Mouse (Mus musculus) megakaryocyte-erythroid progenitor cell, adult 5-6 weeks (primary cell): ENCODE results near the gene Isca1. TPM values are rescaled to one million over a fixed set of nuclear protein-coding genes. Genes with fewer than 3 reads are reported as not detected.

Experiments
- ATAC-seq: replicated peaks from 2 replicates; pipeline ENCODE4 v1.8.0; 2016; ENCODE audit warnings: mild to moderate bottlenecking, inconsistent platforms; ENCODE audit not compliant: severe bottlenecking, poor library complexity, low FRiP score, low TSS enrichment
- total RNA-seq, 2 experiments: library from RNA; stranded (forward) in 1 of 2; stranded (reverse) in 1 of 2; fragments of 200-1000, 215-1000 nt in 1 of 2; fragments of >200 nt in 1 of 2; fragmentation: Nextera tagmentation in 1 of 2; gene quantifications; 2 replicates each; pipeline ENCODE4 v1.2.3; 2014 to 2017

Gene Isca1
- total RNA-seq, 2 experiments from 2014 or later = 92.6 to 160 TPM

DNA sequence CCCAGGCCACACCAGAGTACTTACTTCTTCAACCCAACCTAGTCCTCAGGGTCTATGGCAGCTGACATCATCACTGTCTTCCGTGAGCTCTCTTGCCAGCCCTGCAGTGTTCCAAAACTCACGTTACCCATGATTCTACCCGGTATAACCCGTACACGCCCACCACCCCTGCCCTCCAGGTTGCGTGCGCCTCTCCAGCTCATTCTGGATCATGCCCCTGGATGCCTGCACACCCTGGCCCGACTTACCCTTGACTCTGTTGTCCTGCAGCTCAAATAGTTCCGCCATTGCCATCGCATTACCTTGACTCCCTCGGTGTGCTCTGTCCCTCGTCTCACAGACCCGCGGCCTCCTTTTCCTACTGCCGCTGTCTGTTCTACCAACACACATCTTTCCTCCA, 59.4 kb downstream of the Isca1 start, which contains the start of gene Spata31d1a:
Gene Spata31d1a (minus strand): TSS at position 101 of the 400 bp plus-strand sequence.
- ATAC-seq = no peak

Other genes with a start within 250 kb of the Isca1 start
- gene Agtpbp1, start 184.6 kb downstream of the Isca1 start, total RNA-seq (2014; fragmentation: Nextera tagmentation) = 49.2 and 59.4 TPM in 2 replicates
- 67.9 and 69.6 TPM in 2 replicates for gene Agtpbp1, start 184.6 kb downstream of the Isca1 start, total RNA-seq (2017)
- 76.9 and 107 TPM in 2 replicates for gene Naa35, start 184.6 kb downstream of the Isca1 start, total RNA-seq (2014; fragmentation: Nextera tagmentation)
- 38.5 and 58.0 TPM in 2 replicates for gene Naa35, start 184.6 kb downstream of the Isca1 start, total RNA-seq (2017)
- gene Golm1, start 94.0 kb downstream of the Isca1 start, total RNA-seq (2014; fragmentation: Nextera tagmentation) = 69.6 and 76.7 TPM in 2 replicates
- gene Golm1, start 94.0 kb downstream of the Isca1 start, total RNA-seq (2017) = 101 and 137 TPM in 2 replicates
- gene 4921517D22Rik, start 75.7 kb downstream of the Isca1 start, total RNA-seq (2014; fragmentation: Nextera tagmentation) = not detected in 2 replicates
- not detected in 2 replicates for gene 4921517D22Rik, start 75.7 kb downstream of the Isca1 start, total RNA-seq (2017)
- gene Spata31d1a, start 59.5 kb downstream of the Isca1 start, total RNA-seq (2014; fragmentation: Nextera tagmentation) = 0.28 TPM in 1 of 2 replicates, not detected in the other
- gene Spata31d1a, start 59.5 kb downstream of the Isca1 start, total RNA-seq (2017) = not detected in 2 replicates
- not detected in 2 replicates for gene Spata31d1b, start 57.5 kb downstream of the Isca1 start, total RNA-seq (2014; fragmentation: Nextera tagmentation)
- not detected in 2 replicates for gene Spata31d1b, start 57.5 kb downstream of the Isca1 start, total RNA-seq (2017)
- not detected in 2 replicates for gene Spata31d1d, start 38.1 kb downstream of the Isca1 start, total RNA-seq (2014; fragmentation: Nextera tagmentation)
- gene Spata31d1d, start 38.1 kb downstream of the Isca1 start, total RNA-seq (2017) = 0.42 TPM in 1 of 2 replicates, not detected in the other
- not detected in 2 replicates for gene 1700014D04Rik, start 23.1 kb downstream of the Isca1 start, total RNA-seq (2014; fragmentation: Nextera tagmentation)
- 0.19 and 0.38 TPM in 2 replicates for gene 1700014D04Rik, start 23.1 kb downstream of the Isca1 start, total RNA-seq (2017)
- not detected in 2 replicates for gene Gm49354, start 12.4 kb upstream of the Isca1 start, total RNA-seq (2014; fragmentation: Nextera tagmentation)
- not detected in 2 replicates for gene Gm49354, start 12.4 kb upstream of the Isca1 start, total RNA-seq (2017)
- gene Tut7, start 53.3 kb upstream of the Isca1 start, total RNA-seq (2014; fragmentation: Nextera tagmentation) = 169 and 191 TPM in 2 replicates
- gene Tut7, start 53.3 kb upstream of the Isca1 start, total RNA-seq (2017) = 249 and 329 TPM in 2 replicates